Mouse (Mus musculus): Measurements from ENCODE around the gene Rimkla.

DNA sequence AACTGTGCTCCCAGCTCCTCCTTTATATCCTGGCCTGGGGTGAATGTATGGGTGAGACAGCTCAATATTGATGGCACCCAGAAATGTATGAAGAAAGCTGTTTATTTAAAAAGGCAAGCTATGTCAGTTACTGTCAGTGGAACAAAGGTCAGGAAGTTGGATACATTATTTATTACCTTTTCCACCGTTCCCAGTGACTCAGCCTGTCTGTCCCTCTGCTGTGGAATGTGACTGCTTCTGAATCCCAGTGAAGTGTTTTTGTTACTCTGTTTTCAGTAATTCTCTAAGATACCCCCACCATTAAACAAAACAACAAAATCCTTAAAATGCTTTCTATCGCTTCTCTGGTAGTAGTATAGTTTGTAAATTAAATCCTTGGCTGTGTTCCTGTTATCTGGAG is 66.8 kb downstream of the Rimkla start:
- no peak for TF ChIP-seq CTCF (IDR thresholded peaks at IDR 0.05; ENCODE audit: low read depth)
- no peak for TF ChIP-seq EP300 (IDR thresholded peaks at IDR 0.05; ENCODE audit: low read depth)
